Mouse (Mus musculus) liver, embryonic 13.5 days (tissue): ENCODE measurements around the gene Tbc1d22a. TPM values are rescaled to one million over a fixed set of nuclear protein-coding genes. Genes with fewer than 3 reads are reported as not detected.

ENCODE experiments used
- ATAC-seq: fragments of 200-750 bp; cut with Nextera tagmentation; 2 replicates; pipeline ENCODE4 v1.8.0; 2017; ENCODE audit warnings: low read depth, mild to moderate bottlenecking, moderate number of reproducible peaks, moderate library complexity
- DNase-seq: peaks from one replicate; pipeline ENCODE4 v3.0.0; 2022
- H3K27ac ChIP-seq: fragments of 300-500 bp; sonication (generic); 2 replicates; pipeline ENCODE4 v1.5.1; 2015; ENCODE audit warnings: moderate library complexity, mild to moderate bottlenecking, inconsistent platforms
- H3K27me3 ChIP-seq: fragments of 300-500 bp; sonication (generic); 2 replicates; pipeline ENCODE4 v1.6.1; 2015; ENCODE audit warnings: mild to moderate bottlenecking, inconsistent platforms
- H3K36me3 ChIP-seq: fragments of 300-500 bp; sonication (generic); 2 replicates; pipeline ENCODE4 v1.6.1; 2015; ENCODE audit warnings: mild to moderate bottlenecking, inconsistent platforms
- H3K4me1 ChIP-seq: fragments of 300-500 bp; sonication (generic); replicated peaks from 2 replicates; pipeline ENCODE4 v1.6.1; 2015; ENCODE audit warnings: inconsistent platforms
- H3K4me2 ChIP-seq: fragments of 300-500 bp; sonication (generic); 2 replicates; pipeline ENCODE4 v1.6.1; 2015; ENCODE audit warnings: inconsistent platforms, mild to moderate bottlenecking, moderate library complexity
- H3K4me3 ChIP-seq: fragments of 300-500 bp; sonication (generic); replicated peaks from 2 replicates; pipeline ENCODE4 v1.5.1; 2015; ENCODE audit warnings: mild to moderate bottlenecking, inconsistent platforms
- H3K9ac ChIP-seq: fragments of 300-500 bp; sonication (generic); 2 replicates; pipeline ENCODE4 v1.6.1; 2015; ENCODE audit warnings: mild to moderate bottlenecking, inconsistent platforms
- H3K9me3 ChIP-seq: fragments of 300-500 bp; sonication (generic); replicated peaks from 2 replicates; pipeline ENCODE4 v1.6.1; 2016; ENCODE audit warnings: inconsistent platforms
- WGBS: fragments of 180-500 bp; shearing (Covaris S2); methylation state at CpG from one replicate; pipeline ENCODE4 v1.1.7; 2015; ENCODE audit not compliant: insufficient replicate concordance; 5-methylcytosine and 5-hydroxymethylcytosine counted together
- polyA plus RNA-seq: library from polyadenylated mRNA; unstranded; fragments of >200 nt; fragmentation: Nextera tagmentation; extraction: Ambion mirVana; gene quantifications from 2 replicates; pipeline ENCODE4 v1.2.1, GENCODE M21; 2015

Tbc1d22a gene
- polyA plus RNA-seq, 1 experiment from 2014 or later = 7.4 TPM

DNA sequence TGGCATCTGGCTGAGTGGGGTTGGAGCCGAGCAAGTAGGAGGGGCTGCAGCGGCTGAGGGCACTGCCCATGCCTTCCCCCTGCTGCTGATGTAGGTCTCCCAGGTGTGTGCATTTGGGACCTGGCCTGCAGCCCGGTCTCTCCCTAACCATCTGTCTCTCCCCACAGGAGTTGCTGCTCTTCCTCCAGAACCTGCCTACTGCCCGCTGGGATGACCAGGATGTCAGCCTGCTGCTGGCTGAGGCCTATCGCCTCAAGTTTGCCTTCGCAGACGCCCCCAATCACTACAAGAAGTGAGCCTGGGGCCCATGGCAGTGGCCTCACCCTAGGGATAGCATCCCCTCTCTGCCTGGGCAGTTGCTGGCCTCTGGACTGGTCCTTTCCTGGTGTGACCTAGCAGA lies 282.4 kb downstream of the Tbc1d22a start:
- Histone ChIP-seq H3K27ac (no peak overlapping the region), H3K4me1 (no peaks in the 10 kb centered on the region), H3K36me3 (no peaks in the 10 kb centered on the region), H3K4me2 (no peak overlapping the region), H3K27me3 (no peaks in the 10 kb centered on the region), H3K9ac (no peak overlapping the region), H3K4me3 (no peak overlapping the region), H3K9me3 (no peaks in the 10 kb centered on the region)
- WGBS = 71% methylated on average over 7 of the region's 7 CpGs
- ATAC-seq (no peak), DNase-seq (no peak)

DNA sequence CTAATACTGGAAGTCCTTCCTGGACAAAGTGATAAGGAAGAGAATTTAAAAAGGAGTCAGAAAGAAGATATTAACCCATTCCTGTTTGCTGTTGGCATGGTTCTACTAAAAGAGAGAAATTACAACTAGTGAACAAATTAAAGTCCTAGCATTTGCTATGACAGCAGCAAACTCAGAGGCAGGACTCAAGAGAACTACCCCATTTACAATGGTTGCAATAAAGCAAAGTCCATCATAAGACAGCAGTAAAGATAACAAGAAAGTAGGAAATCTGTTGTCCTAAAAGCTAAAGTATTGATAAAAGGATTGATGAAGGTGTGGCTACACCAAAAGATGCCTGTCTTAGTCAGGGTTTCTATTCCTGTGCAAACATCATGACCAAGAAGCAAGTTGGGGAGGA lies 286.3 kb downstream of the Tbc1d22a start:
- Histone ChIP-seq H3K4me3 (no peak overlapping the region), H3K27ac (no peak overlapping the region), H3K9ac (no peak overlapping the region), H3K27me3 (no peaks in the 10 kb centered on the region), H3K4me1 (no peaks in the 10 kb centered on the region), H3K36me3 (no peaks in the 10 kb centered on the region), H3K4me2 (no peak overlapping the region), H3K9me3 (no peaks in the 10 kb centered on the region)
- DNase-seq (no peak), ATAC-seq (no peak)

DNA sequence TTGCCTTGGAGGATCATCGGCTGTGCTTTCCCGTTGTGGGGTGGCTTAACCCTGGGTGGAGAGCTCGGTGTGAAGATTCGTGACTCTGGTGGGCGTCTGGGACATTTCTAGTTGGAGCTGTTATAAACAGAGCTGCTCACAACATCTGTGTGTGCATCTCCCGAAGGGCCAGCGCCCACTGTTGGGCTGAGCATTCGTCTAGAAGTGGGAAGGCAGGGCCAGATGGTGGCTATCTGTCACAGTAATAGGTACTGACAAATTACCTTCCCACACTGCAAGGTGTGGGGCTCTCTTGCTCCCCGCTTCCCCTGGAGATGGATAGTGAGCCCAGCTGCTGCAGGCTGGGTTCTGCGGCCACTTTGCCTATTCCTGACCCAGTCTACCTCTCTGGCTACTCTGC lies 289.2 kb downstream of the Tbc1d22a start:
- Histone ChIP-seq H3K27ac (no peak overlapping the region), H3K9me3 (no peaks in the 10 kb centered on the region), H3K36me3 (no peaks in the 10 kb centered on the region), H3K4me1 (no peaks in the 10 kb centered on the region), H3K9ac (no peak overlapping the region), H3K27me3 (no peaks in the 10 kb centered on the region), H3K4me2 (no peak overlapping the region), H3K4me3 (no peak overlapping the region)
- ATAC-seq (no peak), DNase-seq (no peak)
- 66% methylated on average over 10 of the region's 10 CpGs for WGBS

- no peak overlapping the region for H3K4me2 ChIP-seq
- no peaks in the 10 kb centered on the region for H3K4me1 ChIP-seq
- no peaks in the 10 kb centered on the region for H3K9me3 ChIP-seq
- ATAC-seq = no peak
- H3K36me3 ChIP-seq = no peaks in the 10 kb centered on the region
- no peak overlapping the region for H3K4me3 ChIP-seq
- no peak overlapping the region for H3K27ac ChIP-seq
- DNase-seq = no peak
- H3K9ac ChIP-seq = no peak overlapping the region
- 56% methylated on average over 4 of the region's 4 CpGs for WGBS
- H3K27me3 ChIP-seq = no peaks in the 10 kb centered on the region
These were observed 292.4 kb downstream of the Tbc1d22a start for GRCm38 (mm10) chr15:86506666-86507065.

- Histone ChIP-seq H3K4me1 (no peaks in the 10 kb centered on the region), H3K4me2 (no peak overlapping the region), H3K9ac (no peak overlapping the region), H3K9me3 (no peaks in the 10 kb centered on the region), H3K36me3 (no peaks in the 10 kb centered on the region), H3K27ac (no peak overlapping the region), H3K27me3 (no peaks in the 10 kb centered on the region), H3K4me3 (no peak overlapping the region)
- DNase-seq (no peak), ATAC-seq (no peak)
- WGBS = 62% methylated on average over 8 of the region's 8 CpGs
These were observed 293.3 kb downstream of the Tbc1d22a start for GRCm38 (mm10) chr15:86507546-86507945.

- ATAC-seq (no peak), DNase-seq (no peak)
- no peaks in the 10 kb centered on the region for H3K4me1 ChIP-seq
- no peak overlapping the region for H3K27ac ChIP-seq
- H3K27me3 ChIP-seq = no peaks in the 10 kb centered on the region
- no peak overlapping the region for H3K9ac ChIP-seq
- H3K36me3 ChIP-seq = no peaks in the 10 kb centered on the region
- no peak overlapping the region for H3K4me3 ChIP-seq
- H3K9me3 ChIP-seq = no peaks in the 10 kb centered on the region
- H3K4me2 ChIP-seq = no peak overlapping the region
- 63% methylated on average over 7 of the region's 7 CpGs for WGBS
These were observed 294.3 kb downstream of the Tbc1d22a start for GRCm38 (mm10) chr15:86508406-86509176.

- Histone ChIP-seq H3K4me2 (no peak overlapping the region), H3K9me3 (no peaks in the 10 kb centered on the region), H3K27me3 (no peaks in the 10 kb centered on the region), H3K4me3 (no peak overlapping the region), H3K27ac (no peak overlapping the region), H3K9ac (no peak overlapping the region), H3K36me3 (no peaks in the 10 kb centered on the region), H3K4me1 (no peaks in the 10 kb centered on the region)
- no peak for ATAC-seq
- 65% methylated on average over 6 of the region's 6 CpGs for WGBS
- DNase-seq = no peak
These were observed 295.3 kb downstream of the Tbc1d22a start for GRCm38 (mm10) chr15:86509601-86510000.

GRCm38 (mm10) chr15:86511181-86511580 lies 296.9 kb downstream of the Tbc1d22a start:
- ATAC-seq (no peak), DNase-seq (no peak)
- WGBS = 66% methylated on average over 7 of the region's 7 CpGs
- Histone ChIP-seq H3K4me3 (no peak overlapping the region), H3K9me3 (no peaks in the 10 kb centered on the region), H3K4me2 (no peak overlapping the region), H3K27ac (no peak overlapping the region), H3K4me1 (no peaks in the 10 kb centered on the region), H3K27me3 (no peaks in the 10 kb centered on the region), H3K9ac (no peak overlapping the region), H3K36me3 (no peaks in the 10 kb centered on the region)

GRCm38 (mm10) chr15:86513336-86513735 lies 299.1 kb downstream of the Tbc1d22a start:
- Histone ChIP-seq H3K4me3 (no peak overlapping the region), H3K4me2 (no peak overlapping the region), H3K36me3 (no peaks in the 10 kb centered on the region), H3K9ac (no peak overlapping the region), H3K27me3 (no peaks in the 10 kb centered on the region), H3K9me3 (no peaks in the 10 kb centered on the region), H3K27ac (no peak overlapping the region), H3K4me1 (no peaks in the 10 kb centered on the region)
- WGBS = 82% methylated on average over 5 of the region's 5 CpGs
- DNase-seq = no peak
- ATAC-seq = no peak

DNA sequence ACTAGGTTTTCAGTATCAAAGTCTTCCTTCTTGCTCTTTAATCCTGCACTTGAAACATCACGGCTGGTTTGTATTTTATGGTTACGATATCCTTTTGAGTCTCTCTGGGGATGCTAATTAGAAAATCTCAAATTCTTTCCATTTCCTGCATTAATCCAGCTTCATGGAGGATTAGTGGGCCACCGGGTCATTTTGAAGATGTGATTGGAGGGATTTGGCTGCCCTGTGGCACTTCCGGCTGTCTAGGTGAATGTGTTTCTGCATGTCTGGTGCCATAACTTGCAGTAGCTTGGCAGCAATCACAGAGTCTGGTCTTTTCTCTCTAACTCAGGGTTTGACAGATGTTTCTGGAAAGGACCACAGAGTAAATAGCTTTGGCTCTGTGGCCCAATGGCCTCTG lies 305.9 kb downstream of the Tbc1d22a start:
- no peaks in the 10 kb centered on the region for H3K36me3 ChIP-seq
- H3K4me2 ChIP-seq = no peak overlapping the region
- DNase-seq (no peak), ATAC-seq (no peak)
- no peak overlapping the region for H3K27ac ChIP-seq
- H3K27me3 ChIP-seq = no peaks in the 10 kb centered on the region
- H3K4me3 ChIP-seq = no peak overlapping the region
- H3K9me3 ChIP-seq = no peaks in the 10 kb centered on the region
- H3K9ac ChIP-seq = no peak overlapping the region
- 79% methylated on average over 4 of the region's 4 CpGs for WGBS
- H3K4me1 ChIP-seq = no peaks in the 10 kb centered on the region

DNA sequence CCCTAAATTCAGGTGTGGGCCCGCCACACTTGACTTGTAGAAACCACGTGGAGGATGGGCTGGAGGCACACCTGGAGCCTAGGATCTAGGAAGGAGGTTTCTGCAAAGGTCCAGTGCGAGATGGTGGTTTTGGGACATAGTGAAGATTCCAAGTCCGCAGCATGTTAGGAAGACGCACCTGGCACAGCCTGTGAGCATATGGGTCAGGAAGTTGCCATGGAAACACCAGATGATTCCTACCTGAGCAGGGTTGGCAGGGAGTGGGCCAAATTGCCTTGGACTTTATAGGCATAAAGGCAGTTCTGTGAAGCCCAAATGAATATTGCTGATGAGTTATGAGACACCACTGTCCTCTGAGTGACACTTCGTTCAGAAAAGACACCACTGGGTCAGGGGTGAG lies 321.1 kb downstream of the Tbc1d22a start:
- DNase-seq (no peak), ATAC-seq (no peak)
- H3K9me3 ChIP-seq = no peaks in the 10 kb centered on the region
- WGBS = 59% methylated on average over 6 of the region's 6 CpGs
- no peak overlapping the region for H3K27ac ChIP-seq
- H3K36me3 ChIP-seq = no peaks in the 10 kb centered on the region
- no peak overlapping the region for H3K4me3 ChIP-seq
- no peak overlapping the region for H3K9ac ChIP-seq
- no peaks in the 10 kb centered on the region for H3K27me3 ChIP-seq
- no peak overlapping the region for H3K4me2 ChIP-seq
- no peaks in the 10 kb centered on the region for H3K4me1 ChIP-seq

DNA sequence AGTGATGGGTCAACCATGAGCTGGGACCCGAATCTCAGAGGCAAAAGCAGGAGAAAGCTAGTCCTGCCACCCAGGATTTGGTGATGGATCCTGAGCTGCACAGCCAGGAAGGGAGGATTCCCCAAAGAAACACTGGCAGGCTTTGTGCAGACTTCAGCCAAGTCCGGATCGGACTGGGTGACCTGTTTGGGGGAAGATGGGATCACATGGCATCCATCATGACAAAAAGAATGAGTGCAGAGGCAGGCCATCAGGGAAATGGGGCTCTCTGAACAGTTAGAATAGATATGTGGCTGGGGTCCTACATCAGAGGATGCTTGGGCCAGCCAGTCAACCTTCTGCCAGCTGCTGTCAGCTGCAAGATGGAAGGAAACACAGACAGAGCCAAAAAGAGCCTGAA lies 328.1 kb downstream of the Tbc1d22a start:
- H3K4me3 ChIP-seq = no peak overlapping the region
- no peaks in the 10 kb centered on the region for H3K4me1 ChIP-seq
- no peaks in the 10 kb centered on the region for H3K9me3 ChIP-seq
- no peak overlapping the region for H3K9ac ChIP-seq
- DNase-seq (no peak), ATAC-seq (no peak)
- H3K27me3 ChIP-seq = no peaks in the 10 kb centered on the region
- 59% methylated on average over 3 of the region's 3 CpGs for WGBS
- no peak overlapping the region for H3K4me2 ChIP-seq
- no peak overlapping the region for H3K27ac ChIP-seq
- H3K36me3 ChIP-seq = no peaks in the 10 kb centered on the region
